Mouse (Mus musculus) liver, postnatal 0 days (tissue): ENCODE data around the gene Cyb5d1.

Experiments used
- CTCF ChIP-seq: sonication (generic); IDR thresholded peaks from 2 replicates; pipeline ENCODE4 v1.5.1; 2016; ENCODE audit warnings: antibody characterized with exemption, low read depth
- EP300 ChIP-seq: IDR thresholded peaks from 2 replicates; pipeline ENCODE4 v1.6.1; 2016; ENCODE audit warnings: antibody characterized with exemption, low read depth, mild to moderate bottlenecking

- TF ChIP-seq CTCF (no peak), EP300 (no peak)
Measured at GRCm38 (mm10) chr11:69413221-69414181, 18.1 kb upstream of the Cyb5d1 start, which contains the start of gene Kdm6b.
